Mouse (Mus musculus) heart, embryonic 13.5 days (tissue): ENCODE data around the gene Gnai2. TPM values are rescaled to one million over a fixed set of nuclear protein-coding genes. Genes with fewer than 3 reads are reported as not detected.
A peak's percentile ranks its signal among the peaks of the same experiment; 100 is the strongest.
"Not testable (repeated sequence)": the region's sequence is repeated elsewhere in the genome, so short reads cannot be mapped to it uniquely, and the experiment has no call there.

Experiments used
- ATAC-seq: fragments of 200-750 bp; cut with Nextera tagmentation; 2 replicates; pipeline ENCODE4 v1.8.0; 2017; ENCODE audit warnings: moderate TSS enrichment; ENCODE audit not compliant: insufficient number of reproducible peaks, low FRiP score, low TSS enrichment; ENCODE audit errors: extremely low read depth
- H3K27ac ChIP-seq: fragments of 300-500 bp; sonication (generic); replicated peaks from 2 replicates; pipeline ENCODE4 v1.5.1; 2015; ENCODE audit warnings: moderate library complexity, mild to moderate bottlenecking, inconsistent platforms
- H3K27me3 ChIP-seq: fragments of 300-500 bp; sonication (generic); replicated peaks from 2 replicates; pipeline ENCODE4 v1.6.1; 2015; ENCODE audit warnings: mild to moderate bottlenecking, inconsistent platforms
- H3K36me3 ChIP-seq: fragments of 300-500 bp; sonication (generic); 2 replicates; pipeline ENCODE4 v1.6.1; 2015; ENCODE audit warnings: mild to moderate bottlenecking, inconsistent platforms
- H3K4me1 ChIP-seq: fragments of 300-500 bp; sonication (generic); 2 replicates; pipeline ENCODE4 v1.6.1; 2015; ENCODE audit warnings: inconsistent platforms
- H3K4me2 ChIP-seq: fragments of 300-500 bp; sonication (generic); 2 replicates; pipeline ENCODE4 v1.6.1; 2015; ENCODE audit warnings: inconsistent platforms, mild to moderate bottlenecking, moderate library complexity
- H3K4me3 ChIP-seq: fragments of 300-500 bp; sonication (generic); 2 replicates; pipeline ENCODE4 v1.5.1; 2015; ENCODE audit warnings: moderate library complexity, mild to moderate bottlenecking, inconsistent platforms
- H3K9ac ChIP-seq: fragments of 300-500 bp; sonication (generic); 2 replicates; pipeline ENCODE4 v1.6.1; 2015; ENCODE audit warnings: inconsistent platforms, mild to moderate bottlenecking, moderate library complexity
- H3K9me3 ChIP-seq: fragments of 300-500 bp; sonication (generic); 2 replicates; pipeline ENCODE4 v1.6.1; 2016; ENCODE audit warnings: inconsistent platforms
- WGBS: fragments of 180-500 bp; shearing (Covaris S2); methylation state at CpG from one replicate; pipeline ENCODE4 v1.1.7; 2015; ENCODE audit warnings: mixed read lengths; 5-methylcytosine and 5-hydroxymethylcytosine counted together
- polyA plus RNA-seq: library from polyadenylated mRNA; unstranded; fragments of >200 nt; fragmentation: Nextera tagmentation; extraction: Ambion mirVana; gene quantifications from 2 replicates; pipeline ENCODE4 v1.2.1, GENCODE M21; 2015

Gnai2 gene
- polyA plus RNA-seq, 1 experiment from 2014 or later = 387 TPM

- no peak for ATAC-seq
- no peak overlapping the region for H3K4me2 ChIP-seq
- peaks cover 18% of the 10 kb centered on the region for H3K36me3 ChIP-seq
- H3K9me3 ChIP-seq = no peaks in the 10 kb centered on the region
- peaks cover 48% of the 10 kb centered on the region for H3K4me1 ChIP-seq
- H3K9ac ChIP-seq = peak overlapping the region; percentile 87; the same call in 1 of the 2 replicates
- H3K4me3 ChIP-seq = no peak overlapping the region
- H3K27me3 ChIP-seq = no peaks in the 10 kb centered on the region
- H3K27ac ChIP-seq = no peak overlapping the region
- 82% methylated on average over 7 of the region's 7 CpGs for WGBS
These were observed 52.6 kb downstream of the Gnai2 start for GRCm38 (mm10) chr9:107582509-107583062.

- H3K27ac ChIP-seq = peak overlapping the region; percentile 94
- H3K9ac ChIP-seq = peak overlapping the region; percentile 87
- H3K4me1 ChIP-seq = peaks cover 51% of the 10 kb centered on the region
- ATAC-seq = no peak
- H3K36me3 ChIP-seq = peaks cover 18% of the 10 kb centered on the region
- no peaks in the 10 kb centered on the region for H3K27me3 ChIP-seq
- H3K4me2 ChIP-seq = peak overlapping the region; percentile 93
- 67% methylated on average over 4 of the region's 4 CpGs for WGBS
- peak overlapping the region; percentile 76 for H3K4me3 ChIP-seq
- H3K9me3 ChIP-seq = no peaks in the 10 kb centered on the region
These were observed 53.6 kb downstream of the Gnai2 start for GRCm38 (mm10) chr9:107581584-107581983.

DNA sequence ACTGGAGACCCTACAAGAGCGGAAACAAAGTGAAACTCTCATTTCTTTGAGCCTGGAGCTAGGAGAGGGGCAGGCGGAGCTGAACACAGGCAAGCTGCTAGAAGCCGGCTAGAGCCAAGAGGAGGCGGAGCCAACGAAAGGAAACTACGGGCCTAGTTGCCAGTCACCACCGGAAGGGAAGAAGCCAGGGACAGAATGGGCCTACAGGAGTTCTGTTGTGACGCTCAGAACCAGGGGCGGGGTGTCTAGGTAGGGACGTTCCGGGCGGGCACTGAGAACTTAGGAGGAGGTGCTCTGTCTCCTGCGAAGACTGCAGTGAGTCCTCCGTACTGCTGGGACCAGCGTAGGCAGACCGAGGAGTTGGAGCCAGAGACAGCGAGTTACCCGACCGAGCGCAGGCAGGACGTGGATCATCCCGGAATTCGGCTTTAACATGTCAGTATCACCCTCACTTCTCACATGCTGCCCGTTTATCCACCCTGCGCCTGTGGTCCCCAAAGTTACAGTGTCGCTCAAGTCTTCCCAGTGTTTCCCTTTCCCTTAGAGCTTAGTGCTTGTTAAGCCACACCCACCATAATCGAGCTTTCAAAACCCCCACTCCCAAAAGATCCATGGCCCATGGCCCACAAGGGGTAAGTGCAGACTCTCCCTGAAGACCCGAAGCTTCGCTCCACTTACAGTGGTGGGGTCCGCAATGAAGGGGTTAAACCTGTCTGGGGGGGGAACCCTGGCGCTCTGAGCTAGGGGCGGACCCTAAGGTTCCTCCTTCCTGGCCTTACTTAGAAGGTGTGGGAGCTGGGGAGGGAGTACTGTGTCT, 54.5 kb downstream of the Gnai2 start, which contains the start of gene Hyal3:
Hyal3 (plus strand) TSS at position 318 of the 817 bp plus-strand sequence.
- Histone ChIP-seq H3K9me3 (no peaks in the 10 kb centered on the region), H3K27ac (peak within 1 kb of the TSS; percentile 94), H3K36me3 (peaks cover 18% of the 10 kb centered on the region), H3K4me1 (peaks cover 56% of the 10 kb centered on the region), H3K4me3 (peak within 1 kb of the TSS; percentile 76), H3K9ac (peak within 1 kb of the TSS; percentile 87), H3K4me2 (peak within 1 kb of the TSS; percentile 93), H3K27me3 (no peaks in the 10 kb centered on the region)
- ATAC-seq = peak; percentile 43
- WGBS = under 1% methylated on average over 32 of the region's 32 CpGs

DNA sequence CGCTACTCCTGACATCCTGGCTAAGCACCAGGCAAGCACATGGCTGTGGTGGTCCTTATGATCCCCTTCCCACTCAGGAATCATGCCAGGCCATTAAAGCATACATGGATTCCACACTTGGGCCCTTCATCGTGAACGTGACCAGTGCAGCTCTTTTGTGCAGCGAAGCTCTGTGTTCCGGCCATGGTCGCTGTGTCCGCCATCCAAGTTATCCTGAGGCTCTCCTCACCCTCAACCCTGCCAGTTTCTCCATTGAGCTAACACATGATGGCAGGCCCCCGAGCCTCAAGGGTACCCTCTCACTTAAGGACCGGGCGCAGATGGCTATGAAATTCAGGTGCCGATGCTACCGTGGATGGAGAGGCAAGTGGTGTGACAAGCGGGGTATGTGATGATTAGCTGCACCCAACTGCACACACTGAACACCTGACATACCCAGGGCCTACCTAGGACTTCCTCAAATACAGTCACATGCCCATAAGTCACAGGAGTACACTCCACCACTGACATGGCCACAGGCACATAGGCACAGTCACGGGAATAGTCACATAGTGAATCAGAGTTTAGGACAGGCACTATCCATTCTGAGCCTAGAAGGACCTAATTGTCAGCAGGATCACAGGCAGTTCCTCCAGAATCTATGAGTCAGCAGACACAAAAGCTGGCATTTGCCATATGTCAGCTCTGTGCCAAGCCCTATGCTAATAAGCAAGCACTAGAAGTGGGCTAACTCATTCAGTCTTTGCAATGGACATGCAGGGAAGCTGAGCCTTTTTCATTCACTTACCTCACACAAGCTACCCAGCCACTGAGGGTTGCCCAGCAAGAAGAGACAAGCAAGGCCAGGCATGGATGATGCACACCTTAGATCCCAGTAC, 55.9 kb downstream of the Gnai2 start:
- peaks cover 23% of the 10 kb centered on the region for H3K36me3 ChIP-seq
- H3K27ac ChIP-seq = 0 out of 2 replicates have a peak overlapping the region, but pooled peaks have one; percentile 94
- peaks cover 58% of the 10 kb centered on the region for H3K4me1 ChIP-seq
- 0 out of 2 replicates have a peak overlapping the region, but pooled peaks have one; percentile 14 for H3K9ac ChIP-seq
- no peak for ATAC-seq
- no peaks in the 10 kb centered on the region for H3K27me3 ChIP-seq
- peak overlapping the region; percentile 93; the same call in 1 of the 2 replicates for H3K4me2 ChIP-seq
- H3K9me3 ChIP-seq = no peaks in the 10 kb centered on the region
- 92% methylated on average over 14 of the region's 14 CpGs for WGBS
- H3K4me3 ChIP-seq = no peak overlapping the region

DNA sequence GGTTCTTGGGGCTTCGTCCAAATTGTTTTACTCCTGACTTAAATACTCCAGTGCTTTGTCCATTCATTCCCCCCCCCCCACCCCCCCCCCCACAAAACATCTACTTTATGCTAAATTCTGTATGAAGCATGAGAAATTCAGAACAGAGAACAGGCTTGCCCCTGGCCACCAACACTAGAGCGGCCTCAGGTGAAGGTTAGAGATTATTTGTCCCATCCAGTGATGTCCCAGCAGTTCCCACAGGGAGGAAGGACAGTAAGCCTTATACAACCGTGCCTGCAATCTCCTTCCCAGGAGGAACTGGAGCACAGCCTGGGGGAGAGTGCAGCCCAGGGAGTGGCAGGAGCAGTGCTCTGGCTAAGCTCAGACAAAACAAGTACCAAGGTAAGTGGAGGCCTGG, 56.6 kb downstream of the Gnai2 start, which contains the start of gene Naa80:
Naa80 (plus strand) TSS at position 301 of the 400 bp plus-strand sequence.
- Histone ChIP-seq H3K4me2 (peak within 1 kb of the TSS; percentile 93), H3K9me3 (no peaks in the 10 kb centered on the region), H3K9ac (0 out of 2 replicates have a peak within 1 kb of the TSS, but pooled peaks have one; percentile 14), H3K27ac (0 out of 2 replicates have a peak within 1 kb of the TSS, but pooled peaks have one; percentile 94), H3K4me1 (peaks cover 58% of the 10 kb centered on the region), H3K4me3 (no peak within 1 kb of the TSS; the same call in 1 of the 2 replicates), H3K36me3 (peaks cover 21% of the 10 kb centered on the region), H3K27me3 (no peaks in the 10 kb centered on the region)
- no peak for ATAC-seq
- WGBS = 72% methylated on average over 3 of the region's 3 CpGs

GRCm38 (mm10) chr9:107577871-107578270, 57.3 kb downstream of the Gnai2 start:
- Histone ChIP-seq H3K4me2 (peak overlapping the region; percentile 73), H3K36me3 (peaks cover 21% of the 10 kb centered on the region), H3K9ac (no peak overlapping the region), H3K27me3 (no peaks in the 10 kb centered on the region), H3K4me3 (no peak overlapping the region), H3K27ac (no peak overlapping the region), H3K9me3 (no peaks in the 10 kb centered on the region), H3K4me1 (peaks cover 58% of the 10 kb centered on the region)
- ATAC-seq = no peak
- 85% methylated on average over 10 of the region's 10 CpGs for WGBS

DNA sequence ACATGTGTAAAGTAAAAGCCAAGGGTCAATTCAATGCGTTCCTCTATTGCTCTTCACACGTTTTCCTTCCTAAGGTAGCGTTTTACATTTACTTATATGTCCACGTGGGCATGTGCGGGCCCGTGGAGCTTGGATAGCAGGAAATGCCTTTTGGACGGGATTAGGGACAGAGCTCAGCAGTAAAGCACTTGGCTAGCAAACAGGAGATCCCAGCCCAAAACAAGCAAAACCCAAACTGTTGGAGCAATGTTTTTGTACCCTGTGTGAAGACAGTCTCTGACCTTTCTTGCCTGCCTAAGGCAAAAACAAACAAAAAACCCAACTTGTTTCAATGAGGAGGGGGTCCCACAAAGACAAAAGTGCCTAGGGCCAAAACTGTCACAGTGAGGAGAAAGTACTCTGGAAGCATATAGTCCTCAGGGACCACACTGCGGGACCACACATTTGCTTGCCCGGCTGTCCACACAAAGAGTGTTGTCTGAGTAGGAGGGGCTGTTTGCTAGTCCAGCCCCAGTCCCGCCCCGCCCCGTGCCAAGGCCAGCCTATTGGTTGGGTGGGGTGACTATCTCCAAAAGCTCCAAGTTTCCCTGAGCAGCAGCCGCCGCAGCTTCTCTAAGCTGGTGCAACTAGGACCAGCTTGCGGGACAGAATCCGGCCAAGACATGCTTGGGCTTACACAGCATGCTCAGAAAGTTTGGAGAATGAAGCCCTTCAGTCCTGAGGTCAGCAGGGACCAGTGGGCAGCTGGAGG, 58.6 kb downstream of the Gnai2 start, which contains the start of gene Hyal1:
Hyal1 (plus strand) TSS at position 571 of the 751 bp plus-strand sequence.
- H3K9ac ChIP-seq = peak within 1 kb of the TSS; percentile 80
- peak; percentile 56; the same call in 1 of the 2 replicates for ATAC-seq
- 26% methylated on average over 16 of the region's 16 CpGs for WGBS
- no peaks in the 10 kb centered on the region for H3K9me3 ChIP-seq
- H3K4me3 ChIP-seq = peak within 1 kb of the TSS; percentile 50
- H3K27me3 ChIP-seq = no peaks in the 10 kb centered on the region
- H3K27ac ChIP-seq = peak within 1 kb of the TSS; percentile 46
- H3K4me2 ChIP-seq = peak within 1 kb of the TSS; percentile 73
- peaks cover 54% of the 10 kb centered on the region for H3K4me1 ChIP-seq
- H3K36me3 ChIP-seq = peaks cover 33% of the 10 kb centered on the region

DNA sequence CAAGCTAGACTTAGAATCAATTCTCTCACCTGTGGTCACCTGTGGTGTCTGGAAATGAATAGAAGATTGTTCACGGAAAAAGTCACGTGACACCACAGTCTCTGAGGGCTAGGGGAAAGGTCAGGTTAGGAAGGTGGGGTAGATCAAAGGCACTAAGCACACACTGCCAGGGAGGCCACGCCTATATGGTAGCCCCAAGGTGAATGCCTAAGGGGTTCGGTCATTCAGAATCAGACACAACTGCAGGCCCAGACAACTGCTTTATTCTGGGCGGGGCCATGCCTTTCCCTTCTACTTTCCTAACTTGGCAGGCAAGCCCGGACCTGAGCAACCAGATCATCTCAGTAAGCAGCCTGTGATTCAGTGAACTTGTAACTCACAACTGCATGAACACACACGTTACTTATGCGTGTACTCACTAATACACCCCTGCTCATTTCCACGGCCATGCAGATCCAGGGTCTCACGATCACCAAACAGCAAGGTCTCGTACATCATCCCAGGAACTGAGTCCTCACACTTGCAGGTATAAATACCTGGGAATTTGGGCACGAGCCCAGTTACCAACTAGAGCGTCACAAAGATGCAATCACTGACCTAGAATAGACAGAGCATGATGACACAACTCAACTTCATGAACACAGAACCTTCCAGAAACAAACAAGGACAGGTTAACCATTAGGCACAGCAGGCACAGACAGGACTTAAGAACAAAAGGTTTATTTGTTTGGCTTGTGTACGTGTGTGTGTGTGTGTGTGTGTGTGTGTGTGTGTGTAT, 59.4 kb downstream of the Gnai2 start:
- no peak overlapping the region for H3K4me3 ChIP-seq
- 82% methylated on average over 14 of the region's 14 CpGs for WGBS
- H3K27me3 ChIP-seq = no peaks in the 10 kb centered on the region
- peak overlapping the region; percentile 80; the same call in 1 of the 2 replicates for H3K9ac ChIP-seq
- H3K9me3 ChIP-seq = no peaks in the 10 kb centered on the region
- peaks cover 41% of the 10 kb centered on the region for H3K36me3 ChIP-seq
- H3K4me2 ChIP-seq = no peak overlapping the region
- ATAC-seq = no peak
- H3K4me1 ChIP-seq = peaks cover 55% of the 10 kb centered on the region
- H3K27ac ChIP-seq = peak overlapping the region; percentile 46

DNA sequence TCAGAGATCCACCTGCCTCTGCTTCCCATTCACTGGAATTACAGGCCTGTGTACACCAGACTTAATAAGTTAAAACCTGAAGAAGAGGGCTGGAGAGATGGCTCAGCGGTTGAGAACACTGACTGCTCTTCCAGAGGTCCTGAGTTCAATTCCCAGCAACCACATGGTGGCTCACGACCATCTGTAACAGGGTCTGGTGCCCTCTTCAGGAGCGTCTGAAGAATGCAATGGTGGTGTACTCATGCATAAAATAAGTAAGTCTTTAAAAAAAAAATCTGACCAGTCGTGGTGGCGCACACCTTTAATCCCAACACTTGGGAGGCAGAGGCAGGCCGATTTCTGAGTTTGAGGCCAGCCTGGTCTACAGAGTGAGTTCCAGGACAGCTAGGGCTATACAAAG, 61.4 kb downstream of the Gnai2 start:
- not testable (repeated sequence) for H3K4me2 ChIP-seq, H3K9me3 ChIP-seq, H3K27me3 ChIP-seq, H3K4me3 ChIP-seq, H3K9ac ChIP-seq, H3K27ac ChIP-seq, ATAC-seq
- 84% methylated on average over 6 of the region's 6 CpGs for WGBS
- H3K36me3 ChIP-seq = peaks cover 47% of the 10 kb centered on the region
- peaks cover 54% of the 10 kb centered on the region for H3K4me1 ChIP-seq

GRCm38 (mm10) chr9:107572327-107572662, 62.9 kb downstream of the Gnai2 start:
- H3K27ac ChIP-seq = no peak overlapping the region
- no peaks in the 10 kb centered on the region for H3K9me3 ChIP-seq
- H3K27me3 ChIP-seq = no peaks in the 10 kb centered on the region
- peaks cover 56% of the 10 kb centered on the region for H3K4me1 ChIP-seq
- H3K36me3 ChIP-seq = peaks cover 47% of the 10 kb centered on the region
- H3K9ac ChIP-seq = peak overlapping the region; percentile 26; the same call in 1 of the 2 replicates
- 93% methylated on average over 2 of the region's 2 CpGs for WGBS
- H3K4me3 ChIP-seq = no peak overlapping the region
- H3K4me2 ChIP-seq = no peak overlapping the region
- ATAC-seq = no peak
